Mouse (Mus musculus) liver, embryonic 13.5 days (tissue): Measurements from ENCODE around the gene Txnrd3. TPM values are rescaled to one million over a fixed set of nuclear protein-coding genes. Genes with fewer than 3 reads are reported as not detected.

ENCODE experiments used
- ATAC-seq: fragments of 200-750 bp; cut with Nextera tagmentation; 2 replicates; pipeline ENCODE4 v1.8.0; 2017; ENCODE audit warnings: low read depth, mild to moderate bottlenecking, moderate number of reproducible peaks, moderate library complexity
- DNase-seq: peaks from one replicate; pipeline ENCODE4 v3.0.0; 2022
- H3K27ac ChIP-seq: fragments of 300-500 bp; sonication (generic); 2 replicates; pipeline ENCODE4 v1.5.1; 2015; ENCODE audit warnings: moderate library complexity, mild to moderate bottlenecking, inconsistent platforms
- H3K27me3 ChIP-seq: fragments of 300-500 bp; sonication (generic); 2 replicates; pipeline ENCODE4 v1.6.1; 2015; ENCODE audit warnings: mild to moderate bottlenecking, inconsistent platforms
- H3K36me3 ChIP-seq: fragments of 300-500 bp; sonication (generic); 2 replicates; pipeline ENCODE4 v1.6.1; 2015; ENCODE audit warnings: mild to moderate bottlenecking, inconsistent platforms
- H3K4me1 ChIP-seq: fragments of 300-500 bp; sonication (generic); replicated peaks from 2 replicates; pipeline ENCODE4 v1.6.1; 2015; ENCODE audit warnings: inconsistent platforms
- H3K4me2 ChIP-seq: fragments of 300-500 bp; sonication (generic); 2 replicates; pipeline ENCODE4 v1.6.1; 2015; ENCODE audit warnings: inconsistent platforms, mild to moderate bottlenecking, moderate library complexity
- H3K4me3 ChIP-seq: fragments of 300-500 bp; sonication (generic); replicated peaks from 2 replicates; pipeline ENCODE4 v1.5.1; 2015; ENCODE audit warnings: mild to moderate bottlenecking, inconsistent platforms
- H3K9ac ChIP-seq: fragments of 300-500 bp; sonication (generic); 2 replicates; pipeline ENCODE4 v1.6.1; 2015; ENCODE audit warnings: mild to moderate bottlenecking, inconsistent platforms
- H3K9me3 ChIP-seq: fragments of 300-500 bp; sonication (generic); replicated peaks from 2 replicates; pipeline ENCODE4 v1.6.1; 2016; ENCODE audit warnings: inconsistent platforms
- WGBS: fragments of 180-500 bp; shearing (Covaris S2); methylation state at CpG from one replicate; pipeline ENCODE4 v1.1.7; 2015; ENCODE audit not compliant: insufficient replicate concordance; 5-methylcytosine and 5-hydroxymethylcytosine counted together
- polyA plus RNA-seq: library from polyadenylated mRNA; unstranded; fragments of >200 nt; fragmentation: Nextera tagmentation; extraction: Ambion mirVana; gene quantifications from 2 replicates; pipeline ENCODE4 v1.2.1, GENCODE M21; 2015

Txnrd3 gene
- polyA plus RNA-seq = 4.0 and 4.2 TPM in 2 replicates

DNA sequence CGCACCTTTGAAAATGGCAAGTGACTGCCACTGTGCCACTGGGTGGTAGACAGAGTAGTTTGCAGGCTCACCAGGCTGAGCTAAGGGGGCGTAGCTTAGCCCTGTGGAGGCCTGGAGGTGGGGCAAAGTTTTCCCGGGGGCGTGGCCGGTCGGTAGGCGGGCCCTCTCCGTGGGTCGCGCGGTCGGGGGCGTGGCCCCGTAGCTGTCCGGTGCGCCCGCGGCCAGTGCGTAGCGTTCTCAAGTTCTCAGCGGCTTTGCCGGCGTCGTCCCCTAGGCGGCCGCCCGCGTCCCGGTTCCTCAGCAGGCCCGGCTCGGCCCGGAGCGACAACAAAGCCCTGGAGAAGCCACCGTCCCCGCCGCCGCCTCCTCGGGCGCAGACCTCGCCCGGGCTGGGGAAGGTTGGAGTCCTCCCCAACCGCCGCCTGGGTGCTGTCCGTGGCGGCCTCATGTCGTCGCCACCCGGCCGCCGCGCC lies at the start of gene Txnrd3:
Gene Txnrd3, plus strand, starts transcription at position 191 of the 473 bp plus-strand sequence.
- 0% methylated on average over 43 of the region's 51 CpGs for WGBS
- peak within 1 kb of the TSS; percentile 65 for H3K4me3 ChIP-seq
- H3K4me1 ChIP-seq = peaks cover 28% of the 10 kb centered on the region
- peak within 1 kb of the TSS; percentile 81 for H3K27ac ChIP-seq
- H3K9ac ChIP-seq = peak within 1 kb of the TSS; percentile 62
- no peaks in the 10 kb centered on the region for H3K9me3 ChIP-seq
- no peaks in the 10 kb centered on the region for H3K36me3 ChIP-seq
- peak within 1 kb of the TSS; percentile 93 for H3K4me2 ChIP-seq
- ATAC-seq (peak; percentile 79), DNase-seq (peak; percentile 86)
- H3K27me3 ChIP-seq = no peaks in the 10 kb centered on the region

GRCm38 (mm10) chr6:89595018-89595776 lies 48.6 kb upstream of the Txnrd3 start, which contains the start of gene Chchd6:
Gene Chchd6, minus strand, starts transcription at chr6:89595652.
- H3K36me3 ChIP-seq = no peaks in the 10 kb centered on the region
- no peaks in the 10 kb centered on the region for H3K27me3 ChIP-seq
- peaks cover 9% of the 10 kb centered on the region for H3K4me1 ChIP-seq
- H3K4me3 ChIP-seq = peak within 1 kb of the TSS; percentile 66
- DNase-seq = peak; percentile 84
- peak within 1 kb of the TSS; percentile 77 for H3K4me2 ChIP-seq
- peak; percentile 100 for ATAC-seq
- H3K9ac ChIP-seq = peak within 1 kb of the TSS; percentile 69
- H3K27ac ChIP-seq = no peak within 1 kb of the TSS
- under 1% methylated on average over 56 of the region's 56 CpGs for WGBS
- H3K9me3 ChIP-seq = no peaks in the 10 kb centered on the region

- no peak overlapping the region for H3K9ac ChIP-seq
- H3K4me3 ChIP-seq = 0 out of 2 replicates have a peak overlapping the region, but pooled peaks have one; percentile 66
- peaks cover 9% of the 10 kb centered on the region for H3K4me1 ChIP-seq
- WGBS = 27% methylated on average over 5 of the region's 5 CpGs
- DNase-seq (no peak), ATAC-seq (peak; percentile 8; the same call in 1 of the 2 replicates)
- H3K4me2 ChIP-seq = peak overlapping the region; percentile 77
- no peaks in the 10 kb centered on the region for H3K27me3 ChIP-seq
- H3K9me3 ChIP-seq = no peaks in the 10 kb centered on the region
- H3K27ac ChIP-seq = no peak overlapping the region
- H3K36me3 ChIP-seq = no peaks in the 10 kb centered on the region
These were observed 48.0 kb upstream of the Txnrd3 start for GRCm38 (mm10) chr6:89595777-89596146.

DNA sequence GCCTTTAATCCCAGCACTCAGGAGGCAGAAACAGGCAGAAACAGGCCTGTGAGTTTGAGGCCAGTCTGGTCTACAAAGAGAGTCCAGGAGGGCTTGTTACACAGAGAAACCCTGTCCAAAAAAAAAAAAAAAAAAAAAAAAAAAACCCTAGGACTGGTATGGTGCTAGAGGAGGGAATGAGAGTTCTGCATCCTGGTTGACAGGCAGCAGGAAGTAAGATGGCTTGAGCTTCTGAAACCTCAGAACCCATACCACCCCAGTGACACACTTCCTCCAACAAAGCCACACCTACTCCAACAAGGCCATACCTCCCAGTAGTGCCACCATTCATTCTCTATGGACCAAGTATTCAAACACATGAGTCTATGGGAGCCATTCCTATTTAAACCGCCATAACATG lies 47.3 kb upstream of the Txnrd3 start:
- Histone ChIP-seq H3K9me3 (no peaks in the 10 kb centered on the region), H3K4me1 (peaks cover 9% of the 10 kb centered on the region), H3K36me3 (no peaks in the 10 kb centered on the region), H3K4me2 (no peak overlapping the region), H3K27ac (no peak overlapping the region), H3K9ac (no peak overlapping the region), H3K27me3 (no peaks in the 10 kb centered on the region), H3K4me3 (no peak overlapping the region)
- ATAC-seq (no peak), DNase-seq (no peak)
- WGBS = 76% methylated on average over 1 of the region's 1 CpGs

DNA sequence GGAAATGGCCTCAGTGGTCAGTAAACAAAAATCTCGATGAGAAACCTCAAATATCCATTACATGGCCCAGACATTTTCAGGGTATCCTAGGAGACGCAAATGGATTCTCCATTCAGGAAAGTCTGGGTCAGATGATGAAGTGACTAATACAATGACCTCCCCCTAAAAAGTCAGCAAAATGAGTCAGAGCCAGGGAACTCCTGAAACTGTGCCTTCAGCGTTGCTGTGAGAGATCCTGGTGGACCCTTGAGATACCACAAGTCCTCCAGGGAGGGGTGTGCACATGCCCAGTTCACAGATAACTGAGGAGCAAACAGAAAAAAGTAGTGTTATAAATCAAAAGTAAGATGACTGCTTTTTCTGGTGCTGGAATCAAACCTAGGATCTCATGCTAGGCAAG lies 37.7 kb upstream of the Txnrd3 start:
- no peaks in the 10 kb centered on the region for H3K27me3 ChIP-seq
- 51% methylated on average over 3 of the region's 3 CpGs for WGBS
- H3K4me3 ChIP-seq = no peak overlapping the region
- H3K9me3 ChIP-seq = no peaks in the 10 kb centered on the region
- no peak overlapping the region for H3K9ac ChIP-seq
- no peak overlapping the region for H3K27ac ChIP-seq
- ATAC-seq (no peak), DNase-seq (no peak)
- no peaks in the 10 kb centered on the region for H3K36me3 ChIP-seq
- H3K4me2 ChIP-seq = no peak overlapping the region
- no peaks in the 10 kb centered on the region for H3K4me1 ChIP-seq

DNA sequence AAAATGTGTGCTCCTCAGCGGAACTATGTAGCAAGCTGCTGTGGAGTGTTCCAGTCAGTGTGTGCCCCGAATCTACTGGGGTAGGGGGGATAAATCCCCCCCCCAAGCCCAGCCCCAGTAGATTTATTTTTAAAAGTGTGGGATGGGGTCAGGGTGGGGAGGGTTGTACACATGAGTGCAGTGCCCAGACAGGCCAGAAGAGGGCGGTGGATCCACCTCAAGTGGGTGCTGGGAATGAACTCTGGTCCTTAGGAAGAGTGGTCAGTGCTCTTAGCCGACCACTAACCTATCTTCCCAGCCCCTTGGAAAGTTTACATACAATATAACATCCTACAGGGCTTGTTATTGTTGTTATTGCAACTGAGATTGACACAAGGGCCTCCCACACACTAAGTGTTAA lies 35.8 kb upstream of the Txnrd3 start:
- H3K4me1 ChIP-seq = no peaks in the 10 kb centered on the region
- no peak overlapping the region for H3K4me3 ChIP-seq
- ATAC-seq (no peak), DNase-seq (no peak)
- no peaks in the 10 kb centered on the region for H3K9me3 ChIP-seq
- H3K36me3 ChIP-seq = no peaks in the 10 kb centered on the region
- H3K9ac ChIP-seq = no peak overlapping the region
- no peaks in the 10 kb centered on the region for H3K27me3 ChIP-seq
- H3K27ac ChIP-seq = no peak overlapping the region
- 35% methylated on average over 4 of the region's 4 CpGs for WGBS
- H3K4me2 ChIP-seq = no peak overlapping the region

- no peaks in the 10 kb centered on the region for H3K4me1 ChIP-seq
- no peak overlapping the region for H3K4me2 ChIP-seq
- no peaks in the 10 kb centered on the region for H3K36me3 ChIP-seq
- ATAC-seq (no peak), DNase-seq (no peak)
- no peaks in the 10 kb centered on the region for H3K9me3 ChIP-seq
- H3K27ac ChIP-seq = no peak overlapping the region
- H3K9ac ChIP-seq = no peak overlapping the region
- WGBS = 50% methylated on average over 15 of the region's 15 CpGs
- no peak overlapping the region for H3K4me3 ChIP-seq
- H3K27me3 ChIP-seq = no peaks in the 10 kb centered on the region
These were observed 30.3 kb upstream of the Txnrd3 start for GRCm38 (mm10) chr6:89613336-89614106.

GRCm38 (mm10) chr6:89614107-89614471 lies 29.7 kb upstream of the Txnrd3 start:
- no peak for ATAC-seq
- 12% methylated on average over 2 of the region's 2 CpGs for WGBS

DNA sequence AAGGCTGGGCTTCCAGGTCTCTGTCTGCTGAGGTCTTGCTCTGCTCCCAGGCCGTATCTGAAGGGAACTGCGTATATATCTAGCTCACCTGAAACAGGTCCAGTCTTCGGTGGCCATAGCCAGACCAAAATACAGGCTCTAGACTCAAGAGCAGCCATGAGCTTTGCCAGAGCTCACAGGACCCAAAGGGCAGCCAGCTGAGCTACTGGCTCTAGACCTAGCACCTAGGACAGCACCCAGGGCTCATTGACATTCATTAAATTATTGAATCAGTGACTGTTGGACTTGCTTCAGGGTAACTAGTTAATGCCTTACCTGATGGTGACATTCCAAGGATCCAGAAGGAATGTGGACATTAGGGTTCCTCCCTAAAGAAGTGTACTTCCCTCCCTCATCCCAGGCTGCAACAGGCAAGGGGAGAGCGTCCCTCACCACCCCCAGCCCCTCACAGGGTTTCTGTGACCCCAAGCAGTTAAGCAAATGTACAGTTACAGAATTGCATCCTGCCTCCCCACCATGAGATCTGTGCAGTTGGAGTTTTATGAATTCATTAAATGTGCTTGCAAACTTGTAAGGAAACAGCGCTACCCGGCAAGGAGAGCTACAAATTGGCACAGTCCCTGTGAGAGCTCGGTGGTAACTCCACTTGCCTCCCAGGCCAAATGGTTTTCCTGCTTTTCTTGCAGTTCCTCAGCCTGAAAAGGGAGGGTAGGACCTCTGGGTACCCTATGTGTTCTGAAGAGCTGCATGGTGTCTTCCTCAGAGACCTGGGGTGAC lies 29.0 kb upstream of the Txnrd3 start:
- Histone ChIP-seq H3K9ac (no peak overlapping the region), H3K4me1 (no peaks in the 10 kb centered on the region), H3K27ac (no peak overlapping the region), H3K36me3 (no peaks in the 10 kb centered on the region), H3K4me3 (no peak overlapping the region), H3K27me3 (no peaks in the 10 kb centered on the region), H3K9me3 (no peaks in the 10 kb centered on the region), H3K4me2 (no peak overlapping the region)
- DNase-seq (no peak), ATAC-seq (no peak)
- 52% methylated on average over 7 of the region's 7 CpGs for WGBS

More at GRCm38 (mm10) chr6:89614107-89614471, 29.7 kb upstream of the Txnrd3 start:
- Histone ChIP-seq H3K9me3 (no peaks in the 10 kb centered on the region), H3K36me3 (no peaks in the 10 kb centered on the region), H3K9ac (no peak overlapping the region), H3K4me2 (no peak overlapping the region), H3K4me3 (no peak overlapping the region), H3K27ac (no peak overlapping the region), H3K4me1 (no peaks in the 10 kb centered on the region), H3K27me3 (no peaks in the 10 kb centered on the region)
- no peak for DNase-seq

- Histone ChIP-seq H3K27ac (no peak overlapping the region), H3K9ac (no peak overlapping the region), H3K4me2 (no peak overlapping the region), H3K27me3 (no peaks in the 10 kb centered on the region), H3K9me3 (no peaks in the 10 kb centered on the region), H3K4me1 (no peaks in the 10 kb centered on the region), H3K4me3 (no peak overlapping the region), H3K36me3 (no peaks in the 10 kb centered on the region)
- WGBS = 49% methylated on average over 7 of the region's 7 CpGs
- DNase-seq (no peak), ATAC-seq (no peak)
These were observed 28.4 kb upstream of the Txnrd3 start for GRCm38 (mm10) chr6:89615373-89615755.

DNA sequence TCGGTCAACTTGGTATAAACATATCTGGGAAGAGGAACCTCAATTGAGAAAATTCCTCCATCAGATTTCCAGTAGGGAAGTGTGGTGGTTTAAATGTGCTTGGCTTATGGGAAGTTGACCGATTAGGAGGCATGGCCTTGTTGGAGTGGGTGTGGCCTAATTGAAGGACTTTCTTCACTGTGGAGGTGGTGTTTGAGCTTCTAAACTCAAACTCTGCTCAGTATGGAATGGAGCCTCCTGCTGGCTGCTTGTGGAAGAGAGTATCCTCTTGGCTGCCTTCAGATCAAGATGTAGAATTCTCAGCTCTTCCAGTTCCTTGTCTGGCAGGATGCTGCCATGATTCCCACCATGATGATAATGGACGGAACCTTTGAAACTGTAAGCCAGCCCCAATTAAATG lies 21.1 kb upstream of the Txnrd3 start:
- no peak overlapping the region for H3K9ac ChIP-seq

More for the DNA sequence above, 21.1 kb upstream of the Txnrd3 start:
- 68% methylated on average over 3 of the region's 3 CpGs for WGBS
- Histone ChIP-seq H3K36me3 (no peaks in the 10 kb centered on the region), H3K4me3 (no peak overlapping the region), H3K27me3 (no peaks in the 10 kb centered on the region), H3K27ac (no peak overlapping the region), H3K4me2 (no peak overlapping the region), H3K9me3 (no peaks in the 10 kb centered on the region), H3K4me1 (no peaks in the 10 kb centered on the region)
- no peak for ATAC-seq
- no peak for DNase-seq
